Mouse (Mus musculus) fat pad, adult 2 months (tissue): Measurements from ENCODE around the gene Vti1a.

ENCODE experiments used
- DNase-seq: peaks from one replicate; pipeline ENCODE4 v3.0.0-alpha.2; 2011; ENCODE audit warnings: low read depth, low spot score; ENCODE audit errors: extremely low read depth

The Vti1a gene

DNA sequence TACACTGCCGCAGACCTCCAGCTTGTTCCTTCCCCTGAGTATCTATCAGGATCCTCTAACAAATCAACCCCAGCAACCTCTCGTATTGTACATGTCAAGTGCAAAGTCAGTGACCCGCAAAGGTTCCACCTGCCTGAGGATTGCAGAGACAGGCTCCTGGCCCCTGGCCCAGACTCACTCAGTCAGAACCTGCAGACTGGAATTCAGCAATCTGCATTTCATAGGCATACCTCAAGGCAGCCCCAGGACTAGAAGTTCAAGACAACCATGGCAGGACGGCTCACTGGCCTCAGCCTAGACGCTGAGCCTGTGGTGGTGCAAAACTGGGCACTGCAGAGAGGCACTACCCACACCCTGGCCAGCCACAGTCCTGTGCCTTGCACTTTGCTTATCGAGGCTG lies 264.6 kb downstream of the Vti1a start:
- DNase-seq, result no peak

DNA sequence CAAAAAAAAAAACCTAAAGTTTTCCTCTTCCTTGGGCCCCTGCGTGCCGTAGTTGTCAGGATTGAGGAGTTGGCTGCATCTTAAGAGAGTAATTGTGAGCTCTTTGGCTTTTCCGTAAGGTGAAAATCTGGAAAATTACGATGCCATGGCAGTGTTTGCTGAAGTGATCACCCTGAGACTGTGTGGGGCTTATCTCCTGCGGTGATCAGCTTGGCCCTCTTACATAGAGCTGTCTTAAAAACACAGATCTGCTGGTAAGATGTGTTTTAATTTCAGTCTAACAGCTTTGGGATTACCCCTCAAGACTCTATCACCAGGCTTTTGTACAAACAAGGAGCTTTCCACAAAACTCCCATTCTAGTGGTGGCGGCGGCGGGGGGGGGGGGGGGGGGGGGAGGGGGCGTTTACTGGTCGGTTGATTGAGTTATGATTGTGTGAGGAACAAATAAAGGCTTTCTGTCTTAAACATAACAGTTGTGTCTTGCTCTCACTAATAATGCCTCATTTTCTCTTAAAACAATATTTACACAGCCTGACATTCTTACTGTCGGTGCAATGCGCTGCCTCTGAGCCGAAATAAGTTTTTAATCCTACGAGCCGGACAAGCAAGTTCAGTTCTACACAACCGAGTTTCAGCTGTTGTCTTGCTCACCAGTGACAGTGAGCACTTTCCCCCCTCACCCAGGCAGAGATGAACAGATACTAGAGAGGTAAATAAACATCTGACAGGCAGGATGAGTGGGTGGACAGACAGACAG lies 267.0 kb downstream of the Vti1a start:
- DNase-seq, result no peak

DNA sequence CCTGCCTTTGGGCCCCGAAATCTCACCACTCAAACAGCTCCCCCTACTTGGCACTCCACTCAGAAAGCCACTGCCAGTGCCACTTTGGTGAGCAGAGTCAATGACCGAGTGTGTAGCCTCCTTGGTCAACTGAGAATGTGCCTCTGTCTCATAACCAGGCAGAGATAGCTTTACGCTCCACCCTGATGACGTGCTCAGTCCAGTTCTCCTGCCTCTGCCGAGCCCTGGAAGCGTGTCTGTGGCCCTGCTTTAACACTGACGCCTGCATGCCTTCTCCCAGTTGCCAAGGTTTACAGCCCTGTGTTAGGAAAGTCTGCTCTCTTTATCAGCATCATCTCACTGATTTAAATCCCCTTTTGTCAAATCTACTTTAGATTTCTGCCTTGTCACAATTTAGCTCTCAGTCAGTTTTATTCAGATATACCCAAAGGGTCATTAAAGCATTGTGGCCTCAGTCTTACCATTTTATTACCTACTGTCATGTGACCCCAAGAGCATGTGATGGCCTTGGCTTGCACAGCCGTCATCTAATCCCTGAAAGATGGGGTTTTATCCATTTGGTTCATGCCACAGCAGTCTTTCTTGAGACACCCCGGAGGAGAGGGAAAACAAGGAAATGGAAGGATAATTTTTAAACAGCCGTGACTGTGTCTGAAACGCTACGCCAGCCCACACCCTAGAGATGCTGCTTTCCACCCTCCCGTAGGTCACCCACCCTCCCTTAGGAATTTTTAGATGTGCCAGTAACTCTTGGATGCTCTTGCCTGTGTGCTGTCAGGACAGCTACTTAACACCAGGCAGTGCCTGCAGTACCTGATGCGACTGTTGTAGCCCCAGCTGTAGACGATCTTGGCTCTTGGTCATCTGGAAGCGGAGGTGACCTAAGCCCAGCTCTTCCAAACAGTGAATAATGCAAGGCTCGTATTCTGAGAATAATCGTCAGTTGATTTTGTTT lies 269.5 kb downstream of the Vti1a start:
- no peak for DNase-seq

DNA sequence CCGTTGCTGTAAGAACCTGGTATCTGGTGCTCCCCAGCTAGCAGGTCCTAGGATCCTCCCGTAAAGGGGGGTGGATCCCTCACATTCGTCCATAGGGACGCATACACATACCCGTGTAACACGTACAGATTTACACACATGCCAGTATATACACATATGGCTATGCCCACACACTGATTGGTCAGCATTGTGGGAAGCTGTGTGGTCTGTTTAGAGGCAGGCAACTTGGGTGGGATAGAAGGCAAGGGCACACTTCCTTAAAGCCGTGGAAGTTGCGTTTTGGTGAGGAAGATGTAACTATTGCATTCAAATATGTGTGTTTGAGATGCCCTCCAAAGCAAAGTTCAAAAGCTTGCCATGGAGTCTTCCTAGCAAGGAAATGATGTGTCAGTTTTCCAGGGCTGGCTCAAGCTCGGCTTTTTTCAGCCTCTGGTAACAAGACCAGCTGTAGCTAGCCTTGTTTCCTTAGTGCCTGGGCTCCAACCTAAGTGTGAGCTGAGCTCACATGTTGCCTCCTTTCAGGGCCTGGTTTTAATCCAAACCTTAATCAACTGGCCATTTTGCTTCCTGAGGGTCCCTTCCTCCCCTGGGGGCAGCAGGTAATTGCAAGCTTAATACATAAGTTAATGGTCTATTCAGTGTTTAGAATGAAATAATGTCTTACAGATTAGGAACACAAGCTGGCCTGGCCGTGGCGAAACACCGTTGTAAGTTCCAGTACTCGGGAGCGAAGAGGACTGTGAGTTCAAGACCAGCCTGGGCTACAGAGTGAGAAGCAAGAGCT lies 271.7 kb downstream of the Vti1a start:
- DNase-seq, result no peak

DNA sequence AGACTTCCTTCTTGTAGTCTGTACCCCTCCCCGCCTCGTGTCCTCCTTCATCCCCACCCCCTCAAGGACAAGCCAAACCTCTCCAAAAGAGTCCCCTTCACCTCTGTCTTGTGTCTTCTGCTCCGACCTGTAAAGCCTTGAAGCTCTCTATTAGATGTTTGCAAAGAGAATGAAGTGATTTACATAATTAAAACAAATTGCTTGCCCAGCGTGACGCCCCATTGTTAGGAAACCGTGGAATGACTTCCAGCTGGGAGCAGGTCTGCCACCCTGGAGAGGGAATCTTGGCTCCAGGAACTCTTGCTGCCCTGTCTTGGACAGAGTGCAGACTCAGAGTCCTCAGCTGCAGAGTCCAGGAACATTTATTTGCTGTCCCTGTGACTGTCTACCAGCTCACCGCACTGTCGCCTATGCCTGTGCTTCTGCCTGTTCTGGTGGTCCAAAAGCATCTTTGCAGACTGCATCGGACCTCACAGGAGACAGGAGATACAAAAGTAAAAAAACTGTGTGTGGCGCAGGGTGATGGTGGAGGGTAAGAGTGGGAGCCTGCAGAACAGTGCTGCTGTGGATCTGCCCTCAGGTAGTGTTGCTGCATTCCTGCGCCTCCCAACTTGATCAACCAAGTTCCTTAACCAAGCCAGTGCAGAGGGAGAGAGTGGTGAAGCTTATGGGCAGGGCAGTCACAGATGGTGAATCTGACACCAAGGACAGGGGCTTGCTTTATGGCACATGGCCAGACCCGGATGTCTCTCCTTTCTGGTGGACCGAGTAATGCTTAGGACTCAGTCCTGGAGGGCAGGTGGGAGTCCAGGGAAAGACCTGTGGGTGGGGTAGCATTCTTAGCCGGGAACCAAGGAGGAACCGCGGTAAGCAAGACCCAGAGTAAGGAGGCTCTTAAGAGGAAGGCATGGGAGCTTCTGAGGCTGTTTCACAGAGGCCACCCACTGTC lies 273.1 kb downstream of the Vti1a start:
- no peak for DNase-seq

DNA sequence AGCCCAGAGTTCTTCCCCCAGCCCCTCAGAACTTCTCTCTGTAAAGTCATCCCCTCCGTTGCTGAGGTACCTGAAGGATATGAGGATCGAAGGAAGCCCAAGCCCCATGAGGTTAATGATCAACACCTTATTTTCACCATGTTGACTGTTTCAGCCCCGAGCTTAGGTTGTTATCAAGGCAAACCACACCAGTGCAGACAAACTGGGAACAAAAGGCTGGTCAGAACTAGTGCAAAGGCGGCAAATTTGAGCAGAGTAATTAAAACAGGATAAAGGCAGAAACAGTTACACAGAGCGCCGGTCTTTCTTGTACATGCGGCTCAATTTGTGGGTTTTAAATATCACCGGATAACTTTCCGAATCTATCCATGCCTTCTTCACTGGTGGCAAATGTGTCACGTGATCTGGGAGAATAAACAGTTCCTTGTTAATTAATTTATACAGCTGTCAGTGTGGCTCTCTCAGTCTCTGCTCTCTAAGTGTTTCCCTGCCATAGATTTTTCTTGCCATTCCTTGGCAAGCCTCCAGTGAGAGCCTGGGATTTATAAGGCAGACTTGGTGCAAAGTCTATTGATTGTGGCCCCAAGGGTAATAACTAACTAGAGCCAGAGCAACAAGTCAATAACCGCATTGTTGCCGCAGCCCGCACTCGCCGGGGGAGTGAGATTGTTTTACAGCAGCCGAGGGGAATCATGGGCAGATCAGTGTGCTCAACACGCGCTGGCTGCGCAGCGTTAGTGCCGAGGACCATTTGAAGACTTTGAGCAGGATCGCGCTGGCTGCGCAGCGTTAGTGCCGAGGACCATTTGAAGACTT lies 277.0 kb downstream of the Vti1a start:
- DNase-seq, result no peak

DNA sequence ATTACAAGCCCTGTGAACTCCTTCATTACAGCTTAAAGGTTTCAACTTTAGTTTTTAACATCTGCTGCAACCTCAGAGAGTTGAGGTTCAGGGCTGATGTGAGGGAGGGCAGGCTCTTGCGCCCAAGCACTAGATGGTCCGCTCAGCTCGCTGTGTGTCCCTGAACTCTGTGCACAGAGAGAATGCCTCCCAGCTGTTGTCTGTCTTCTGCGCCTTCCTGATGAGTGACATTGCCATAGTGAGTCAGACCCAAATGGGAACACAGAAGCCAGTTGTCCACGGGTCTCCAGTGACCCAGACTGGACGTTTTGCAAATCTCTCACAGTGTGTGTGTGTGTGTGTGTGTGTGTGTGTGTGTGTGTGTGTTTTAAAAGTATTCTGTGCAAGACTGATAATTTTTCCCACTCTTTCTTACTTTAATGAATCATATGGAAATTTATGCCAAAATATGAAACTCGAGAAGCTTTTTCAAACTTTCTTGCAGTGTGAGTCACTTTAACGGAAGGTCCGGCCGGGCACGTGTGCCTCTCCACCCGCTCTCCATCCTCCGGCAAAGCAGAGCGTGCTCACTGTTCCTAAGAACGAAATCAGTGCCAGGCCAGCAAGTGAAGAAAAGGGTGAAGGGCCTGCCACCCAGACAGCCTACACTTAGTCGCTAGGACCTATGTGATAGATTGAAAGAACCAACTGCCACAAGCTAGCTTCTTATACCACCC lies 277.8 kb downstream of the Vti1a start:
- no peak for DNase-seq

DNA sequence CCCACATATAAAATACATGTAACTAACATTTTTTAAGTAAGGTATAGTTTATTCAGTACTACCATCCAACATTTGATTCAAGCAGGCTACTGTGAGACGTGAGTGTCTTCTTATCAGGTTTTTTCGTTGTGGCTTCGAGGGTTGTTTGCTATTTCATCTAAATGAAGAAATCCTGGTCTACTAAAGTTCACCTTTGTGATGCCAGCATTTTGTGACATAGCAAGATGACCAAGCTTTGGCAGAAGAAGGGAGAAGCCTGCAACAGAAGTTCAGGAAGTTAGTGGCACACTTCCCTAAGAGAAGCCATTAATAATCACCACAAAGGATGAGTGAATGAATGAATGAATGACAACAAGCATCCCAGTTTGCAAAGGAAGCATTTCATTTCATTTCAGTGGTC lies 278.4 kb downstream of the Vti1a start:
- DNase-seq, result no peak

DNA sequence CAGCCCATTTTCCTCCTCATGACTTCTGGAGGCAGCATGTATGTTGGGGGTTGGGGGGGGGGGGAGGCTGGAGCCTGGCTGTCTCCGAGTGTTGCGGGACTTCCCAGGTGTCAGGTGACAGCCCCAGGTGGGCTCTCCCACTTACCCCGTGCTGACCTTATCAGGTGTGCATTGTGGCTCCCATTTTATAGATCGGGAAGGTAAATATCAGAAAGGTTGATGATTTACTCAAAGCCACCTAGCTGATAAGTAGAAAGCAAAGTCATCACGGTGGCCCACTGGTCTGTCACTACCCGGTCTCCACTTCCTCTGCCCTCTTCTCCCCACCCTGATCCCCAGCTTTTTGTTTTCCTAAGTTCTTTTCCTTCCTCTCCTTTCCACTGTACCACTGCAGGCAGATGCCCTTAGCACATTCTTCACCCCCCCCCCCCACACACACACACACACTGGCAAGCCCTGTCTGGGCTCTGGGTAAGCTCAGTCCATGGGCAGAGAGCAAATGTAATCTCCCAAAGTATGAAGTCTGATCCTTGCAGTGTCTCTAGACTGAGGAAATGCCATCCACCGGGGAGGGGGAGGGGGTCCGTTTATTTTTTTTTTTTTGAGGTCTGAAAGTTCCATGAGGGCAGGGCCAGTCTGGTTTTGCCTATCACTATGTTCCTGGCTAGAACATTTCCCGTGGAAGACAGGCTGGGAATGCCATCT lies 280.0 kb downstream of the Vti1a start:
- no peak for DNase-seq

DNA sequence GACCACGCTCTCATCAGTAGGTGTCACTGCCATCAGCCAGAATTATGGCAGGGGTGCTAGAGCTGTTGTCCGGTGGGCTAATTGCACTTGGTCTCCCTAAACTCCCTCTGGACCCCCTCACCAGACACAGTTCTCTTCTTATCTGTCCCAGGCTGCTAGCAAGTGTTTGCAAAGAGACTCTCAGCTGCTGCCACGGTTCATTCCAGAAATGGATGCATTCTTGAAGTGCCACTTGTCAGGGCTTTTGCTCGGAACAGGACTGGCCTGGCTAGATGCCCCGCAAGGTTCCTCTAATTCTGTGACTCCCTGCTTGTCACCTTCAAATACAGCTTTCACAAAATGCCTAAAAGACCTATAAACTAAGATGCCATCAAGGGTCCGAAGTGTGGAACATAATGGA lies 280.7 kb downstream of the Vti1a start:
- no peak for DNase-seq

DNA sequence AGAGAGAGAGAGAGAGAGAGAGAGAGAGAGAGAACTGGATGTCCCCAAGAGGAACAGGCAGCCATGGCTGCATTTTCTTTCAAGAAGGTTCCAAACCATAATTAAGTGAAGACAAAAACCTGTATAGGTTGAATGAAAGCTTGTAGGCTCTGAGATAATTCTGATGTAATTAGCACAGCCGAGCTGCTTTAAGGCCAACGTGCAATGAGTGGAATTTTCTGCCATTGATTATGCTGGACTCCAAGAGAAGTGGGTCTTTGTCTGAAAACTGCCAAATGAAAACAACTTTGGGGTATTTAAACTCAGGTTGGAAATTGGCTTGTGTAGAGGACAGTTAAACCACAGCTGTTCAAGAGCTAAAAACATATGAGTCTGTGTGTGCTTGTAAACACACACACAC lies 281.2 kb downstream of the Vti1a start:
- no peak for DNase-seq

DNA sequence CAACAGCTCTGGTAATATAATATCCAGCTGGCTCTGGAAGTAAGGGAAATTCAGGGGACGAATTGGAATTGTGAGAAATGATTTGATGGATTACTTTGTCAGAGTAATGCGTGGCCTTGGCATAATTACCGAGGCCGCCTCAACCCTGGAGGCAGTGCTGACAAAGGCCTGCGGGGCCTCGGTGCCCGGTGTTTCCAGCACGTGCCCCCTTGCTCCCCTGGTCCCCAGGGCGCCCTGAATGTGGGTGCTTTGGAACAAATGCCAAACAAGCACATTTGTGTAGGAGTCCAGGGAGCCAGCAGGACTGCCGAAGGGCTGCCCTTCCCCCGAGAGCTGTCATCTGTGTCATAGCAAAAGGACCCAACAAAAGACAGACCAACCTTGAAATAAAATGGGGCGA lies 281.9 kb downstream of the Vti1a start:
- DNase-seq, result no peak

DNA sequence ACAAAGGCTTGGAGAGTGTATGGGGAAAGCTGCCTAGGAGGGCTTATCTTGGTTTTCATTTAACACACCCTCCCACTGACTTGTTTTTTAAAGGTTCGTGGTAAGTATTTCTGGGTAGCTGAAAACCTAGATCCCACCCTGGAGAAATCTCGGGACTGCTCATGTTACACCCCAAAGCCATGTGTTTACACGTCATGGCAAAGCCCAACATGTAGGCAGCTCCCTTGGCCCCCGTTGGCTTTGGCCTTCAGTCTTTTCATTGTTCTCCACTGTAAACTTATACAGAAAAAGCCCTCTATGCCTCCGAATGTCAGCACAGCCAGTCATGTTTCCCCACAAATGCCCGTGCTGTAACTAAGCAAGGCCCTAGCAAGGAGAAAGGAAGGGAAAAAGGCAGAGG lies 283.0 kb downstream of the Vti1a start:
- DNase-seq, result no peak

DNA sequence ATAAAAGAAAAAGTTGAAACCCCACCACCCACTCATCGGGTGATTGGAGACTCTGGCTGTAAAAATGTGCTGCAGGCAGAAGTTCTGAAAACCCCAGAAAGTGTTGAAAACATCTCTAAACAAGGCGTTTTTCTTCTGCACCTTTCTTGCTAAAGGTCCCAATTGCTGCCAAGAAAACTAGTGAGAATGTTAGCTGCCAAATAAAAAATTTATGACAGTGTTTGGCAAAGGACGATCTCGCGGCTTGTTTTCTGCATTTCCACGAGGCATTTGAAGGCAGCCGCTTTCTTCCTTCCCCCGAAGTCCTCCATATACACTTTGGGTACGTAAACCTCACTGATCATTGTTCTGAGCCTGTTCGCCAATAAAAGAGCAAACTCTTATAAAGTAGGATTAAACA lies 291.6 kb downstream of the Vti1a start:
- no peak for DNase-seq

DNA sequence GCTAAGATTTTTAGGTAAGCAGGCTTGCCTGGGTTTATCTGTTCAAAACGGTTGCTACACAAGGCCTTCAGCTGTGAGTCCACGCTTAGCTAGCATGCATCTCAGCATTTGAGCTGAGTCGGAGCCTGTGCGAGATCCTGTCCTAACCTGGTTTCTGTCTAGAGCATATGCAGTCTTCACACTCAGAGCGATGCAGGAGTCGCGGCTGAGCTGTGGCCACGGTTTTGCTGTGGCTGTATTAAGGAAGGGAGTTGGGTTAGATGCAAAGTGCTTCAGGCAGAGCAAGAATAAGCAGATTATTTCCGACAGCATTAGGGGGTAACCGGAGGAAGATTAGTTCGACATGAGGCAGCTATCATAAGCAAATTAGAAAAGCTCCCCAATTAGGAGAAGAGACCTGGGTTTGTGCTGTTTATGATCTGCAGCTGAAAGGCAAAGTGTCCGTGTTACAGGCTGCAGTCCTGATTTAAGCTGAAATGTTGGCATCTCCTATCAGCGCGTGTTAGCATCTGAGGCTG lies 292.8 kb downstream of the Vti1a start:
- DNase-seq, result no peak

DNA sequence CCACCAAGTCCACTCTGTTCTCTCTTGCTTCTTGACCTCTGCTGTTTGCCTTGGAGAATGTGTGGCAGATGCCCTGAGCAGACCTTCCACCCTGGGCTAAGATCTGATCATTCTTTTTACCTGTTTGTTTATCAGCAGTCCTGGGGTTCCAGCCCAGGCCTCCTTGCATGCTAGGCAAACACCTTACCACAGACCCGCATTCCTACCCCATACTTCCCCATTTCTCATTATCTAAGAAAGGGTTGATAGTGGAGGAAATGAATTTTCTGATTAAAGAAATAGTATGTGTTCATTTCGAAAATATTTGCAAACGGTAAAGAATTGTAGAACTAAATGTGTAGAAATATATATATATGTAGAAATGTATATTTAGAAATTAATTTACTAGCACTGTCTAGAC lies 293.7 kb downstream of the Vti1a start:
- no peak for DNase-seq

DNA sequence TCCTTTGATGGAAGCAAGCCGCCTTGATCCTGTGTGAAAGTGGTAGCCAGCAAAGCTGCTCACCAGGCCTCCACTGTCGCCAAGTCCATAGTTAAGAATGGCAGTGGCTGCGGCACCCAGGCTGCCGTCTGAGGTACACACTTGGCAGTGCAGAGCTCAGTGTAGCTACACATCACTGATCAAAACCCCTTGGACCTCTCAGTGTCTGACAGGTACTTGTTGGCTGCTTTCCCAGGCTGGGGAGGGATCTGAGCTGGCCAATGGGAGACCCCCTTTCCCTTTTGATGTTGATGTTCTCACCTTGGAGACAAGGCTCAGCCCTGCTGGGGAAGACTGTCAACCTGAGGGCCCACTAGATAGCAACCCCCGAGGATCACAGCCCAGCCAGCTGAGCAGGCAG lies 299.6 kb downstream of the Vti1a start:
- no peak for DNase-seq

DNA sequence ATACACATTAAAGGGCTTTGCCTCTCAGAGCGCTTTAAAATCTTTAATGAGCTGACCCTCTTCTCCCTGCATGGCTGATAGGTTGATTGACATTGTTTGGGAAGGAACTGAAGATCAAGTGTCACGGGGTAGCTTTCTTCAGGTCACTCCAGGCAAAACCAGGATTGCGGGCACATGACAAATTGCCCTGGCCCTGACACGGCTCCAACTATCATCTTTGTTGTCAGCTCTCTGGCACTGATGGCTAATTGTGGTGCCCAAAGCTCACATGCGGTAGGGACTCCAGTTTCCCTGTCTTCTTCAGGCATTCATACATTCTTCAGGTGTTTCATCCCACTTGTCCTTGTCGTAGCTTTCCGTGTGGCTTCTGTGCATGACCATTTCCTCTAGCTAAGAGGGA lies 300.2 kb downstream of the Vti1a start:
- no peak for DNase-seq
